In the genomic region with DNA sequence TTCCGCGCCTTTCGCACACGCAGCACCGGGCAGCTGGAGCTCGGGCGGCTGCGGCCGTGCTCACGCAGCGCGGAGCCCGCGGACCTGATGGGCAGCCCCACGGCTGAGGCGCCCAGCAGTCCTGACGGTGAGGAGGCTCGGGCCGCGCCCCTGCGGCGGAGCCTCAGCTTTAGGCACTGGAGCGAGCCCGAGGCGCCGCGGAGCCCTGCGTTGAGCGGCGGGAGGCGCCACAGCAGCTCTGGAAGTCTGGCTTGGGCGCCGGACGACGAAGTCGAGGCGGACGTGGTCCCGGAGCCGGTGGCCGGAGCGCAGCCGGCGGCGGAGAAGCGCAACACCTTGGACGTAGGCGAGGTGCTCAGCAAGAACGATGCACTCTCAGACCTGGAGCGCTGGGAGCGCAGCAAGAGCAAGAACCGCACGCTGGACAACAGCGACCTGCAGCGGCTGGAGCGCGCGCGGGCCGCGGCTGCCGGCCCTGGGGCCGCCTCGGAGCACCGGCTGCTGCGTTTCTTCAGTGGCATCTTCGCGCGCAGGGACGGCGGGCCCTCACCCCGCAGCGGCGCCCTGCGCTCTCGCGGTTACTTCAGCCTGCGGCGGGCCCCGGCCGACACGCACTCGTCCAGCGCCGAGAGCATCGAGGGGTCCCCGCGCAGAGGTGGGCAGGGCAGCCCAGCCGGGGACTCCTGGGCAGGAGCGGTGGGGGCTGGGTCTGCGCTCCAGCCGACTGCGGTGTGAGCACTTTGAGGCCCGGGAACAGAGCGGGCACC, we compare ENCODE assay signal across 8 mouse cellular contexts.
DNase-seq lines count a peak whose midpoint lies in the region; ATAC-seq and TF ChIP-seq lines count a peak whose summit lies in the region.

No protein-coding gene starts in this region.

- TF ChIP-seq CTCF in cortical plate, adult 2 months (IDR thresholded peaks at IDR 0.05; ENCODE audit: extremely low read depth, insufficient read depth, low read length), result peak; percentile 25; the same call in 1 of the 2 replicates
- TF ChIP-seq CTCF in intestine, postnatal 0 days (IDR thresholded peaks at IDR 0.05; ENCODE audit: low read depth), result peak; percentile 82
- peak; percentile 31 for TF ChIP-seq CTCF in liver, embryonic 14.5 days (IDR thresholded peaks at IDR 0.05; ENCODE audit: low read depth)

- H3K36me3 ChIP-seq in intestine, postnatal 0 days (ENCODE audit: control insufficient read depth, insufficient read depth), result no peaks in the 10 kb centered on the region
- H3K36me3 ChIP-seq in liver, embryonic 14.5 days (replicated peaks; ENCODE audit: control insufficient read depth, insufficient read depth, low read depth), result no peaks in the 10 kb centered on the region
- peaks cover 2% of the 10 kb centered on the region; the same call in 1 of the 2 replicates for H3K36me3 ChIP-seq in neural tube, embryonic 13.5 days

- H3K4me1 ChIP-seq in cortical plate, adult 2 months (ENCODE audit: control insufficient read depth, insufficient read depth, low read length), result peaks cover 14% of the 10 kb centered on the region
- H3K4me1 ChIP-seq in intestine, postnatal 0 days (replicated peaks; ENCODE audit: control insufficient read depth, insufficient read depth, low read length), result no peaks in the 10 kb centered on the region
- H3K4me1 ChIP-seq in liver, embryonic 14.5 days (replicated peaks; ENCODE audit: control insufficient read depth in 2 of 2, insufficient read depth in 2 of 2, low read length in 1 of 2), result peaks cover 0 to 5% of the 10 kb centered on the region in 2 experiments; a peak in 2 of 4 replicates
- peaks cover 86% of the 10 kb centered on the region for H3K4me1 ChIP-seq in neural tube, embryonic 13.5 days (replicated peaks)

- 2% methylated on average over 92 of the region's 95 CpGs for WGBS in intestine, postnatal 0 days
- under 1% methylated on average over 93 of the region's 95 CpGs for WGBS in liver, embryonic 14.5 days (ENCODE audit: insufficient replicate concordance)
- WGBS in neural tube, embryonic 13.5 days, result under 1% methylated on average over 89 of the region's 95 CpGs

- H3K9me3 ChIP-seq in intestine, postnatal 0 days (ENCODE audit: control insufficient read depth), result no peaks in the 10 kb centered on the region
- H3K9me3 ChIP-seq in liver, embryonic 14.5 days (ENCODE audit: control insufficient read depth, low read length), result no peaks in the 10 kb centered on the region
- no peaks in the 10 kb centered on the region for H3K9me3 ChIP-seq in neural tube, embryonic 13.5 days

- peaks cover 20% of the 10 kb centered on the region for H3K27me3 ChIP-seq in intestine, postnatal 0 days (replicated peaks; ENCODE audit: control insufficient read depth, insufficient read depth, low read length)
- peaks cover 36% of the 10 kb centered on the region for H3K27me3 ChIP-seq in liver, embryonic 14.5 days (ENCODE audit: control insufficient read depth, insufficient read depth, low read length)
- H3K27me3 ChIP-seq in neural tube, embryonic 13.5 days, result no peaks in the 10 kb centered on the region

- H3K9ac ChIP-seq in intestine, postnatal 0 days (ENCODE audit: low read depth, low read length), result peak overlapping the region; percentile 53
- H3K9ac ChIP-seq in liver, embryonic 14.5 days (replicated peaks), result no peak overlapping the region
- peak overlapping the region; percentile 96 for H3K9ac ChIP-seq in neural tube, embryonic 13.5 days

- no peak for TF ChIP-seq POLR2A in cortical plate, adult 2 months (IDR thresholded peaks at IDR 0.05; ENCODE audit: extremely low read depth, insufficient read depth, low read length)

- peak; percentile 44 for ATAC-seq in intestine, postnatal 0 days
- ATAC-seq in liver, embryonic 14.5 days (ENCODE audit: insufficient read depth), result no peak
- ATAC-seq in neural tube, embryonic 13.5 days (ENCODE audit: low read depth), result peak; percentile 44
- ATAC-seq in monocyte, adult 5-6 weeks (replicated peaks; ENCODE audit: insufficient number of reproducible peaks, low FRiP score, low TSS enrichment, poor library complexity, severe bottlenecking), result no peak

- H3K4me3 ChIP-seq in cortical plate, adult 2 months (ENCODE audit: insufficient read depth, low read length), result peak overlapping the region; percentile 60
- H3K4me3 ChIP-seq in intestine, postnatal 0 days (ENCODE audit: low read depth, low read length), result peak overlapping the region; percentile 64
- H3K4me3 ChIP-seq in liver, embryonic 14.5 days (ENCODE audit: insufficient read depth in 1 of 2, low read depth in 2 of 2, low read length in 2 of 2), result peak overlapping the region; percentile 3 to 25; a peak in 2 of 4 replicates
- peak overlapping the region; percentile 93 for H3K4me3 ChIP-seq in neural tube, embryonic 13.5 days

- H3K4me2 ChIP-seq in intestine, postnatal 0 days (replicated peaks; ENCODE audit: low read depth), result peak overlapping the region; percentile 100
- peak overlapping the region; percentile 39 for H3K4me2 ChIP-seq in liver, embryonic 14.5 days (ENCODE audit: low read depth)
- H3K4me2 ChIP-seq in neural tube, embryonic 13.5 days, result peak overlapping the region; percentile 97

- peak; percentile 22 to 64 for DNase-seq in spleen, postnatal 4 days (ENCODE audit: low spot score in 2 of 2)
- DNase-seq in spleen, adult 12 weeks (ENCODE audit: low spot score), result no peak
- DNase-seq in gastrocnemius, postnatal 36 days, result peak; percentile 46 to 66
- DNase-seq in liver, embryonic 14.5 days (ENCODE audit: low read depth in 3 of 3, low spot score in 3 of 3), result no peak

- intact Hi-C loops in gastrocnemius, postnatal 36 days (cut with DNase I), result no loop called here

- peak overlapping the region; percentile 77 for H3K27ac ChIP-seq in cortical plate, adult 2 months (ENCODE audit: insufficient read depth, low read length)
- peak overlapping the region; percentile 36; the same call in 1 of the 2 replicates for H3K27ac ChIP-seq in intestine, postnatal 0 days (ENCODE audit: low read depth, low read length)
- no peak overlapping the region for H3K27ac ChIP-seq in liver, embryonic 14.5 days
- H3K27ac ChIP-seq in neural tube, embryonic 13.5 days (replicated peaks), result peak overlapping the region; percentile 99

- TF ChIP-seq EP300 in liver, embryonic 14.5 days (IDR thresholded peaks at IDR 0.05; ENCODE audit: low read depth), result no peak

Comparison
In these comparisons a context has a peak if more than half of its experiments do, and no peak if none do; other contexts are left out.
1. DNase-seq: peak in spleen, postnatal 4 days (2 of 2) and gastrocnemius, postnatal 36 days (2 of 2); none in spleen, adult 12 weeks (single experiment) and liver, embryonic 14.5 days (0 of 3).
2. H3K4me3 ChIP-seq: peak in every context shown above with its lines; median percentile 93 in neural tube, embryonic 13.5 days; 64 in intestine, postnatal 0 days; 60 in cortical plate, adult 2 months; 14 in liver, embryonic 14.5 days.
3. CTCF ChIP-seq: peak in every context shown above with its lines; median percentile 82 in intestine, postnatal 0 days; 31 in liver, embryonic 14.5 days; 25 in cortical plate, adult 2 months.
4. ATAC-seq: peak in intestine, postnatal 0 days (single experiment) and neural tube, embryonic 13.5 days (single experiment); none in liver, embryonic 14.5 days (single experiment) and monocyte, adult 5-6 weeks (single experiment).
5. H3K4me2 ChIP-seq: peak in every context shown above with its lines; median percentile 100 in intestine, postnatal 0 days; 97 in neural tube, embryonic 13.5 days; 39 in liver, embryonic 14.5 days.